Mouse (Mus musculus): ENCODE data around the gene Enox1.

GRCm38 (mm10) chr14:77439426-77439825 lies 282.9 kb downstream of the Enox1 start:
- TF ChIP-seq POLR2A (IDR thresholded peaks at IDR 0.05; ENCODE audit: low read depth, low read length) (no peak), CTCF (IDR thresholded peaks at IDR 0.05; ENCODE audit: extremely low read depth, insufficient read depth, insufficient read length, insufficient replicate concordance) (no peak)

All from spleen, adult 2 months (tissue).